Mouse (Mus musculus) thymus, postnatal 25 days (tissue): Measurements from ENCODE around the gene Rnase13.
"Not testable (repeated sequence)": the region's sequence is repeated elsewhere in the genome, so short reads cannot be mapped to it uniquely, and the experiment has no call there.

Experiments used
- DNase-seq: peaks from one replicate; pipeline ENCODE4 v3.0.0; 2022

Gene Rnase13

DNA sequence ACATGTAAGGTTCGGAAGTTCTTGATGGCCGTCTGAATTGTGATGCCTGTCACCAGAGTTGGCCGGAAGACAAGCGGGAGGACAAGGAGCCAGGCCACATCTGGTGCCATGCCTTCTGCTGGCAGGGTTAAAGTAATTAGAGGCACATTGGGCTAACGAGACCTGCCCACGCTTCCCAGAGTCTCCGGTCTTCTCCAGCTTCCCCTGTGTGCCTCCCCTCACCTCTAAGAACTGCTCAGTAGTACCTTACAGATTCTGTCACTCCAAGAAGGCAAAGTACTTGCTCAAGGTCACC is at the start of gene Rnase13:
Rnase13 (minus strand) TSS at position 203 of the 295 bp plus-strand sequence.
- no peak for DNase-seq

DNA sequence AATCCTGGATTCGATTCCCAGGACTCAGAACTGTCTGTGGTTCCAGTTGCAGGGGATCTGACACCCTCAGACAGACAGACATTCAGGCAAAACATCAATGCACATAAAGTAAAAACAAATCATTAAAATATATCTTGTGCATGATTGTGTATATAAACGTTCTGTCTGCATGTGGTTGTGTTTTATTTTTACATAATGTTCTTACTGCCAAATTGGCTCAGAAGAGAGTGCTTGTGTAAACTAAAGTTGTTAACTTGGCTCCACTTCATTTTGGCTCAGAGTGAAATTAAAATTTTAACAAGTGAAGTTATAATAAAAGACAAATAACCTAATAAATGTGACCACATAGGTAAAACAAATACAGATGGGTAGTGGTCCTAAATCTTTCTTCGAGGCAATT is 44.8 kb upstream of the Rnase13 start:
- DNase-seq: no peak

DNA sequence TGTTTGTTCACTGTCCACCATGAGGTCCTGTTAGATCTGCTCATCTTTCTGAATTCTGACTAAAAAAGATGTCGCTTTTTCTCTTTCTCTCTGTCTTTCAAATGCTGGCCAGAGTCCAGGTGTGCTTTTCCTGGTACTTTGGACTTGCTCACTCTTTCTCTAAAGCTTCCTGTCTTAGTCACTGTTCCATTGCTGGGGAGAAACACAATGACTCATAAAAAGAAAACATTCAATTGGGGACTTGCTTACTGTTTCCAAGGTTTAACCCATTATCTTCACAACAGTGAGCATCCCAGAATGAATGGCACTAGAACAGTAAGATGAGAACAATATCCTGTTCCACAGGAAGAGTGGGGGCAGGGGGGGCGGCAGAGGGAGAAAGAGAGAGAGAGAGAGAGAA is 37.7 kb upstream of the Rnase13 start:
- no peak for DNase-seq

DNA sequence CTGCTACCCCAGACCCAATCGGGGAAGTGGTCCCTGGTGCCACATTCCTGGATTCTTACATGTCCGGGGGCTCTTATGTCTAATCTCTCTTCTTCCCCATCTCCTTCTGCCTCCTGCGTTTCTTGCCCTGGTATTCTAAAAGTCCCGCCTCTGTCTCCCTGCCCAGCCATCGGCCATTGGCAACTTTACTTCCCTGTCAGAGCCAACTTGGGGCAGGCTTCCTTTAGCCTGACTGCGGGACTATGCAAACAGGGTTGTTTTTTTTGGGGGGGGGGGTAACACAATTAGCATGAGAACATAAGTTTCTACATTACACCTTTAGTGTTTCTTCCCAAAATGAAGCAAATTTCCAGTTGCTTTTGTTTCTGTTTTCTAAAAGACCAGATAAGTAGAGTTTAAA is 20.8 kb upstream of the Rnase13 start:
- no peak for DNase-seq

- no peak for DNase-seq
Measured at GRCm38 (mm10) chr14:51942236-51942635, 19.7 kb upstream of the Rnase13 start.

DNA sequence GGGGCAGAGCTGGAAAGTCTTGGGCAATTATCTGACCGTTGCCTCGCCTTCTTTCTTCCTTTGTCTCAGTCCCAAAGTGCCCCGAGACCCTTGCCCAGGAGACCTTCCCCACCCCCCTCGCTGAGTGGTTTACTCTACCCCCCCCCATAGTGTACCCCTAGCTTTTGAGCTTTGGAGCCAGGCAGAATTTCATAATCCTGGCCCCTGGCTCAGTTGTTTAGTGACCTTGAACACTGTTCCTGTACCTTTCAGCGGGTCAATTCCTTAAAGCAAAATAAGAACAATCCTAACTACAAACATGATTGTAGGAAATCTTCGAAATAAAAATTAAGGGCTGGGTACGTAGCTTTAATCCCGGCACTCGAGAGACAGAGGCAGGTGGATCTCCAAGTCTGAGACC is 19.0 kb upstream of the Rnase13 start:
- DNase-seq: no peak

DNA sequence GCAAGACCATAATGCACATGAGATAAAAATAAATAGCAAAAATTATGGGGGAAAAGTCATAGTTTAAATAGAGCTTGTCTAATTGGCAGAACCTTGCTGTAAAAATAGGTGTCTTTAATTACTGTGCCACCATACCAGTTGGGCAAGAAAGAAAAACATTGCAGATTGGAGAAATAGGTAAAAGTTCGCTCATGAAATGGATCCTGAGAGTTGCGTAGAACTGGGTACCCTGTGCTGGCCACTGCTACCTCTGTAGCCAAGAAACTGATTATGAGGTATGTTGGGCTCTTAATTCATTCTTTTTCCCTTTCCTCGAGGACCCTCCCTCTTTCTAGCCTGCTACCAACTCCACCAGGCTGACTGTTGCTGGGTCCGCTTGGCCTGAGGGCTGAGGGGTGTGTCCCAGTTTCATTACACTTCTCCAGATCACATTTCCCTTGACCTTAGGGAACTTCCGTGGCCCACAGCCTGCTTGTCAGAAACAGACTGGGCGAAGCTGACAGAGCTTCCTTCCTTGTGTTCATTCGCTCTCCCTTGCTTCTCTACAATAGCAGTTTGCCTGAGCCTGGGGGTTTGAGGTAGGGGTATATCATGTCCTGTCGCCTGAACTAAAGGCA is 18.5 kb upstream of the Rnase13 start:
- DNase-seq: no peak

DNA sequence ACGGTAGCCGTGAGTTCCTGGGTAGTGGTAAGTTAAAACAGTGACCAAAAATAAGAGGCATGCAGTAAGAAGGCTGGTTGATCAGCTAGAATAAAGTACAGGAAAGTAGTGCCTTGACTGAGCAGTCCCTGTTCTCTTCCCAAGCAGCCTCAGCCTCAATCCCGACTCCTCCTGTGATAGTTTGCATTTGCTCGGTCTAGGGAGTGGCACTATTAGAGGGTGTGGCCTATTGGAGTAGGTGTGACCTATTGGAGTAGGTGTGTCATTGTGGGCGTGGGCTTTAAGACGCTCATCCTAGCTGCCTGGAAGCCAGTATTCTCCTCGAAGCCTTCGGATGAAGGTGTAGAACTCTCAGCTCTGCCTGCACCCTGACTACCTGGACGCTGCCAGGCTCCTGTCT is 16.4 kb upstream of the Rnase13 start:
- no peak for DNase-seq

DNA sequence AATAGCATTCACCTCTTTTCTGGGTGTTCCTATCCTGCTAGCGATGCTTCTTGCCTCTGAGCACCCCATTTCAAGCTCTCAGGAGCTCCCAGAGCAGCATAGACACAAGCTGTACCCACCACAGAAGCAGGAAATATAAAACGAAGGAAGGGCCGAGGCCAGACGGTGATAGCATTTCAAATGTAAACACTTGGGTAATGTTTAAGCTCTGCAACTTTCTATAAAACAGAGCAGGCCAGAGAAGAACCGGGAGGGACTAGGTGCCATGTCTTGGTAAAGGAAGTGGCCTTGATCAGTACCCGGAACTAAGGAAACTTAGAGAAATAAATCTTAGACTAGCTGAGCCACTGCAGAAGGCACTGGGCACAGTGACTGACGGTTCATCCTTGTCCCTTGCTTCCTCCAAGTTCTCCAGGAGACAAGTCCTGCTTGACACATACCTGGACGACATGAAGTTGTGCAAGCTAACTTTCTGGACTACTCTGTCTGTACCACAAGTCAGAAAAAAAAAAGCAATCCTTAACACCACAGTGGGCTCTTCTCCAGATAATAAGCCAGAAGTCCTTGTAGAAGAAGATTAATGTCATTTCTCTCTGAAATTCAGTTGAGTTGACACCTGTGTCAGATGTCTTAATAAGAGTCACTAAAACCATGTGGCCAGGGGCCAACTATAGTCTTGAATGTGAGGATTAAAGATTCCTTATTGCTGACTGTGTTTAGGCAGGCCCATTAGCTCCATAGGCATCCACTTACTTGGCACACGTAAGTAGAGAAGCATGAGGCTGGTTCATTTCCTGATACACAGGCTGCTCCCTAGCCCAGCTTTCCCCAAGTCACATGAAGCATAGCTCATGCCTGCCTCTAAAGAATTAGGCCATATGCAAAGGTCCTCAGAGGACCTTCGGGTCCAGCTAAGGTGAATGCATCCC is 9.8 kb upstream of the Rnase13 start:
- no peak for DNase-seq

DNA sequence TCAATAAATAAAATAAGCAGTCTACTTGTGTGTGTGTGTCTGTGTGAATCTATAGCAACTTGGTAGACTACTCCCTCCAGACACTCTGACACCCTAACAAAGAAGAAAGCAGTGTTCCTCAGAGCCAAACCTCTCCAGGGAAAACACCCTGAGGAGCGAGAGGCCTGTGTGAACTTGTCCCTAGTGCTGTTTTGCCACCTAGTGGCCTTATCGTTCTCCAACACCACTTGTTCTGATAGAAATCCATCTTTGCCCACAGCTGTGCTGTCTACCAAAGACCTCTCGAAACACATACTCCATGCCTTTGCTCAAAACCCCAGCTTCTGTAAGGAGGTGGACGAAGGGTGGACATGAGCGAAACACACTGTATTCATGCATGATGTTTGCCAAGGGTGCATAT is 8.3 kb upstream of the Rnase13 start:
- peak; percentile 55 for DNase-seq

DNA sequence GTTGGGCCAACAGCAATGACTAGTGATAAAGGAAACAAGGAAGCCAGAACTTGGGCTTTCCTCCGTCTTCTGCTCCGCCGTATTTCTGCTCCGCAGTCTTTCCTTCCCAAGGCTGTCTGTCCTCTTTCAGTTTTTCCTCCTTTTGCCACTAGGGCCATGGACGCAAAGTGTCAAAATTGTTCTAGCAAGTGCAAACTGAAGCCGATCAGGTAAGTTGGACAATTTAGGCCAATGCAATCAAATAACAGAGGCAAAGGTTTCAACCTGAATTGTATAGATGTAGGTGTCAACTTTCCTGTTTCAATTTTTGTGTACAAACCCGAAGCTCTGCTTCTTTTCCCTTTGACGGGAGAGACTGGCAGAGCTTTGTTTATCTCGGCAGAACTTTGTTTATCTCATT is 7.4 kb upstream of the Rnase13 start:
- DNase-seq: no peak

DNA sequence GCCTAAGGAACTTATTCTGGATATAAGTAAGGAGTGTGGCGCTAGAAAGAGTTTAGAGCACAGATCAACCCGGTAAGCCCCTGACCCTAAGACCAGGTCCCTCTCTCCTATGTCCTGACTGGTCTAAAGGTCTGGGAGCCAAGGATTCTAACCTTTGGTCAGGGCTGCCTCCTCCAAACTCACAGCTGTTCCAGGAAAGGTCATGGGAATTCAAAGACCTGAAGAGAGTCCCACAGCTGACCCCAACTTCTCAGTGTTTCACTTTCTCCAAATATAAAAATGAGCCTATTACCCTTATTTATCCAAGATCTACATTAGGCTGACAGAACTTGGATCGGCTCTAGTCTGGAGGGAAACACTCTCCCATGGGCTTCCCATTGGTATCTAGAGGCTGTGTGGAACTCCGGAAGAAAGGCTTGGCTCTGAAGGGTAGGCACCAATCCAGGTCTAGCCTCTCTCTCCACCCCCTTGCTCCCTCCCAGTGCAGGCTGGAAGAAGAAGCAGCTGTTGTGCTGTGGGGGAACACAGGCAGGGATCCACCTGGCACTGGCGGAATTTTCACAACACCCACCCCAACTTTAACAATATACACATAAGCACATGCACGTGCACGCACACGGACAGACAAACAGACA is 6.9 kb upstream of the Rnase13 start:
- no peak for DNase-seq

DNA sequence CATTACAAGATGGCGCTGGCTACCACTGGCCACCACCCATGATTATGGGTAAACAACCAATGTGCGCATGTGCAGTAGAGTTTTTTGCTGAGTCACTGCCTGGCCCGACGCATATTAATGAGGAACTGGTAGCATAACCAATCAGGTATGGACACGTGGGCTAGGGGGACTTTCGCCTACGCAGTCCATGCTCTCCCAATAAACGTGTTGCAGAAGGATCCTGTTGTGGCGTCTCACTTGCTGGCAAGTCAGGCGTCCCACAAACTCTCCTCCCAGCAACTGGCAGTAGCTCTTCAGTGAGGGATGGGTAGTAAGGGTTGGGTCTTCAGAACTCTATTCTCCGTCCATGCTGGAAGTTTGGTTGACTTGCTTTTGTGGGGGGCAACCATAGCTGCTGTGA is 4.4 kb upstream of the Rnase13 start:
- not testable (repeated sequence) for DNase-seq

- no peak for DNase-seq
Measured at GRCm38 (mm10) chr14:51923492-51923891, 919 bp upstream of the Rnase13 start.

DNA sequence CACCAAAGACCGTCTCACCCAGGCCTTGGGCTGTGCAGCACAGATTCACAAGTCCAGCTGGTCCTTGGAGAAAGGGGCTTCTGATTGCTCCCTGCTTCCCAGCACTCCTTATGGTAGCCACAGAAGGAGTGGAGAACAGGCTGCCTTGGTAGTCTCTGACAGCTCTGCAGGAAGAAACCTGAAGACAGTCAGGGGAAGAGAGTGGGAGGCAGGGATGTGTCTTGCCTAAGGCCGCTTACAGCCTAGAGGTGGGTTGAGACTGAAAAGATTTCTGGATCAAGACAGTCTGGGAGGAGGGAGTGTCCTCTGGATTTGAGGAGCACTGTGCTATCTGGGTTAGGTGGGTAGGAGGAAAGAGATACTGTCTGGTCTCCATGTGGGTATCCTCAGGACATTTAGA is 337 bp upstream of the Rnase13 start:
- no peak for DNase-seq

- no peak for DNase-seq
Measured at GRCm38 (mm10) chr14:51921759-51922570, 608 bp downstream of the Rnase13 start.

GRCm38 (mm10) chr14:51918966-51919365 is 3.6 kb downstream of the Rnase13 start:
- DNase-seq: no peak

DNA sequence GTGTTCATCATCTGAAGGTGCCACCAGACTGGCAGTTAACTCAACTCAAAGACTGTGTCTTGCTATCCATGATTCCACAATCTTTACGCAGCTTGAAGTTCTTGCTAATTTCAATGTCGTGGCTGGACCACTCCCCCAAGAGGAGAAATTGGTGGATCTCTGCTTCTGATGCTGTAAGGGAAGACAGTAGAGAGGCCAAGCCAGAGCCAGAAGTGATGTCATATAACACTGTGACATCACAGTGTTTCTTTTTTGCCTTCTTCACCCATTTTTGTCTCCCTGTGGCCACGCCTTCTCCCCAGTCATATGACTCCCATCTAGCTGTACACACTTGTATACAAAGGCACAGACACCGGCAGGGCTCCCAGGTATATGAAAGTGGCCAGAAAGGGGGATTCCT is 4.4 kb downstream of the Rnase13 start, which contains the start of gene Tppp2:
Tppp2 (plus strand) TSS at position 301 of the 400 bp plus-strand sequence.
- DNase-seq: no peak

DNA sequence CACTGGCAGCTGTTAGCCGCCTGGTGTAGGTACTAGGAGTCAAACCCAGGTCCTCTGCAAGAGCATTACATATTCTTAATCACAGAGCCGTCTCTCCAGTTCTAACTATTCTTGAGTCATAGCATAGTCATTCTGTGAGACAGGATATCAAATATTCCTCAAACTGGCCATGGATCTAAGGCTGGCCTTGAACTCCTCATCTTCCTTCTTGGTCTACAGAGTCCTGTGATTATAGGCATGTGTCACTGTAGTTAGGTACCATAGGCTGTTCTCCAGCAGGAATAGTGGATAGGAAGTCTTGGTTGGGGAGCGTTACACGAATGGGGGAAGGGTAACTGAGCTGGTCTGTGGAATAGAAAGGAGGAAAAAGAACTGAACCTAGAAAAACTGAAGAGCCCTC is 6.0 kb downstream of the Rnase13 start:
- no peak for DNase-seq

DNA sequence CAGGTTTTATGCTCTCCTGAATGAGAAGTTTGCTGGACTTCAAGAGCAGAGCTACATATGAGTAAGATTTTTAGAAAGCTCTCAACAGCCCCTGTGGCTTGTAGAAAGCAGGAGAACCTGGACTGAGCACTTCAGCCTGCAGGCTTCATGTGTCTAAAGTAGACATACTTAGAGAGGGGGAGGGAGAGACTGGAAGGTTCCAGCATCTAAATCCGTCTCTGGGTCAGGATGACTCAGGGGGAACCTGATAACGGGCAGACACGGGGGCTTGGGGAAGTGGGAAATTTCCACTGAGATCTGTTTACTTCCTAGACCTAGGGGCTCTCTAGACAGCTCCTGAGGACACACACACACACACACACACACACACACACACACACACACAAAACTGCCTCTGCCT is 7.5 kb downstream of the Rnase13 start:
- no peak for DNase-seq

GRCm38 (mm10) chr14:51913960-51914762 is 8.4 kb downstream of the Rnase13 start, which contains the start of gene Ndrg2:
TSS of gene Ndrg2 (minus strand) at chr14:51914158.
- peak; percentile 67 for DNase-seq
